Mouse (Mus musculus): ENCODE data around the gene Tmem231. TPM values are rescaled to one million over a fixed set of nuclear protein-coding genes. Genes with fewer than 3 reads are reported as not detected.

Gene Tmem231
- polyA plus RNA-seq, 1 experiment from 2014 or later: 3.9 TPM

DNA sequence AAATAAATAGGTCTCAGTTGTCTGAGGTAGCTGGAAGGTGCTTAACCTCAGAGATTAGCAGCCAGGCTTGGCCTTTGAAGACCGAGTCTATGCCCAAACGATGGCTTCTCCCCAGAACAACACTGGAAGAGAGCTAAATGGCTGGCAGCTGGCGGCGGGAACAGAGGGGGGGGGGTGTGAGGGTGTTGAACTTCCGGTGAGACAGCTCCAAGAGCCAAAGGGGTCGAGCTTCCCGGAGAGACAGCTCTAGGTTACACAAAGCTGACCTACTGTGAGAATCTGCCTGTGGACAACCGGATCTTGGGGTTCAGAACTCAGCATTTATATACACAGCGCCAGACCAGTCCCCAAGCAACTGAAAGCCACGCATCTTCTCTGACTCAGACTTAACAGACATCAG lies 35.1 kb downstream of the Tmem231 start:
- Histone ChIP-seq H3K4me3 (no peak overlapping the region), H3K9me3 (replicated peaks) (no peaks in the 10 kb centered on the region), H3K27me3 (no peaks in the 10 kb centered on the region), H3K4me1 (replicated peaks) (0 out of 2 replicates have a peak, but pooled peaks cover 3% of the 10 kb centered on the region), H3K36me3 (no peaks in the 10 kb centered on the region), H3K27ac (no peak overlapping the region), H3K4me2 (no peak overlapping the region), H3K9ac (no peak overlapping the region)
- no peak for ATAC-seq (replicated peaks; ENCODE audit: insufficient number of reproducible peaks, insufficient read depth, low FRiP score, low read depth)
- 40% methylated on average over 10 of the region's 10 CpGs for WGBS

DNA sequence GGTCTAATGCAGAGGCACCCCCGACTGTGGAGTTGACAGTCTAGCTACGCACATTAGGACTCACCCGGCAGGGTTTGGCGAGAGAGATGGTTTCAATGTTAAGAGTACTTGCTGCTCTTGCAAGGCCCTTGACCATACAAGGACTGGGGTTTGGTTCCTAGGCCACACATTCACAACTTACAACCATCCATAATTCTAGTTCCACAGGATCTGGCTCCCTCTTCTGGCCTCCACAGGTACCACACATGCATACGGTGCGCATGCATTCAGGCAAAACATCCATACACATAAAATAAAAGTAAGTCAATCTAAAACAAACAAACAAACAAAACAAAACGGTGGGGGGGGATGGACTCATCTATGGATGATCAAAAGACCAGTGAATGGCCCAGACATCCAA lies 38.7 kb downstream of the Tmem231 start:
- no peak overlapping the region for H3K9ac ChIP-seq
- H3K4me1 ChIP-seq (replicated peaks): peaks cover 12% of the 10 kb centered on the region
- H3K27ac ChIP-seq: no peak overlapping the region
- H3K9me3 ChIP-seq (replicated peaks): no peaks in the 10 kb centered on the region
- H3K27me3 ChIP-seq: peaks cover 25% of the 10 kb centered on the region
- 85% methylated on average over 7 of the region's 7 CpGs for WGBS
- no peak for ATAC-seq (replicated peaks; ENCODE audit: insufficient number of reproducible peaks, insufficient read depth, low FRiP score, low read depth)
- no peak overlapping the region for H3K4me3 ChIP-seq
- H3K4me2 ChIP-seq: no peak overlapping the region
- no peaks in the 10 kb centered on the region for H3K36me3 ChIP-seq

DNA sequence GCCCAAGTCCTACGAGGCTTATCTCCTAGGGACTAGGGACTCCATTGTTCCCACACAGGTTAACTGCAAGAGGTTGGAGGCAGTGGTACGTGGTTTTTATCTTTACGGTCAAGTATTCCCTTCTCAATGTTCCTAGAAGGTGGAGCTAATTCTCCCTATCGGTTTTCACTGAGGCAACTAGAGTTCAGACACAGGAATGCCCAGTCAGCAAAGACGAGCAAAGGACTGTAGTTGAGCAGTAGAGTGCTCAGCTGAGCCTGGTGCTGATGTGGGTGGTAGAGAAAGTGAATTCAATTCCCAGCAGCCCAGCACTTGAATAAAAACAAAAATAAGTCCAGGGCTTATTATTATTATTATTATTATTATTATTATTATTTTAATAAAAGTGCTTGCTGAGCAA lies 41.1 kb downstream of the Tmem231 start:
- H3K4me3 ChIP-seq: no peak overlapping the region
- H3K27me3 ChIP-seq: peaks cover 41% of the 10 kb centered on the region
- no peaks in the 10 kb centered on the region for H3K36me3 ChIP-seq
- H3K4me2 ChIP-seq: no peak overlapping the region
- ATAC-seq (replicated peaks; ENCODE audit: insufficient number of reproducible peaks, insufficient read depth, low FRiP score, low read depth): no peak
- H3K9ac ChIP-seq: no peak overlapping the region
- no peaks in the 10 kb centered on the region for H3K9me3 ChIP-seq (replicated peaks)
- 37% methylated on average over 5 of the region's 5 CpGs for WGBS
- peaks cover 19% of the 10 kb centered on the region for H3K4me1 ChIP-seq (replicated peaks)
- H3K27ac ChIP-seq: no peak overlapping the region

DNA sequence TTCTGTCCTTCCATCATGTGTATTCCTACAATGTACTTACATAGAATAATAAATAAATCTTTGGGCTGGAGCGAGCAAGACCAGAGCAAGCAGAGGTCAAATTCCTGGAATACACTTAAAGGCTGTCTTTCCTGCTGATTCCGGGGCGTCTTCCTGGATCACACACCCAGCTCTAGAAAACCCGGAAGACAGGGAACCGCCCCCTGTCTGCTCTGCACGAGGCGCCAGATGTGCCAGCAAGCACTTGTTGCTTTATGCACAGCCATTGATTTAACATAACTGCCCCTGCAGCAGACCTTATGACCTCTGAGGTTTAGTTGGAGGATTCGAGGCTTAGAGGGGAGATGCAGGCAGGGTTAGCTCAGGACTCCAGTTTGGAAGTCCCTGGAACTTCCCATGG lies 41.7 kb downstream of the Tmem231 start:
- peaks cover 19% of the 10 kb centered on the region for H3K4me1 ChIP-seq (replicated peaks)
- 28% methylated on average over 8 of the region's 8 CpGs for WGBS
- H3K4me2 ChIP-seq: no peak overlapping the region
- H3K9me3 ChIP-seq (replicated peaks): no peaks in the 10 kb centered on the region
- no peak overlapping the region for H3K4me3 ChIP-seq
- no peak overlapping the region for H3K27ac ChIP-seq
- no peak for ATAC-seq (replicated peaks; ENCODE audit: insufficient number of reproducible peaks, insufficient read depth, low FRiP score, low read depth)
- H3K9ac ChIP-seq: no peak overlapping the region
- no peaks in the 10 kb centered on the region for H3K36me3 ChIP-seq
- H3K27me3 ChIP-seq: peaks cover 41% of the 10 kb centered on the region

DNA sequence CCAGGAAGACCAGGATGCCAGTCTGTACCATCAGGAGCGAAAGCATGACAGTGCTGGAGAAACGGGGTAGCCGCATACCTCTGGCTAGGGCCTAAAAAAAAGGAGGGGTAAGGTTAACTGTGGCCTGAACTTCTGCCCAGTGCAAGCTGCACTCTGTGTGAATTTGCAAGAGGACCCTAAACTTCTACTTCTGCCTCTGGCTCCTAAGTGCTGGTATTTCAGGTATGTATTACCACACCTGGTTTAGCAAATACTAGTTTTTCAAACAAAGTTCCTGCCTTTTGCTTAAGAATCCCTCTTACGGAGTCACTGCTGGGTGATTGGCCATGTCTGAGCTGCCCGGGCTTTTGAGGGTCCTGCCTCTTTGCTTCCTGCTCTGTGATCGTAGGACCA lies 42.8 kb downstream of the Tmem231 start:
- no peak overlapping the region for H3K4me3 ChIP-seq
- peaks cover 19% of the 10 kb centered on the region for H3K4me1 ChIP-seq (replicated peaks)
- peaks cover 41% of the 10 kb centered on the region for H3K27me3 ChIP-seq
- no peak overlapping the region for H3K9ac ChIP-seq
- no peak overlapping the region for H3K27ac ChIP-seq
- no peak for ATAC-seq (replicated peaks; ENCODE audit: insufficient number of reproducible peaks, insufficient read depth, low FRiP score, low read depth)
- 53% methylated on average over 6 of the region's 6 CpGs for WGBS
- no peaks in the 10 kb centered on the region for H3K36me3 ChIP-seq
- no peak overlapping the region for H3K4me2 ChIP-seq
- H3K9me3 ChIP-seq (replicated peaks): no peaks in the 10 kb centered on the region

DNA sequence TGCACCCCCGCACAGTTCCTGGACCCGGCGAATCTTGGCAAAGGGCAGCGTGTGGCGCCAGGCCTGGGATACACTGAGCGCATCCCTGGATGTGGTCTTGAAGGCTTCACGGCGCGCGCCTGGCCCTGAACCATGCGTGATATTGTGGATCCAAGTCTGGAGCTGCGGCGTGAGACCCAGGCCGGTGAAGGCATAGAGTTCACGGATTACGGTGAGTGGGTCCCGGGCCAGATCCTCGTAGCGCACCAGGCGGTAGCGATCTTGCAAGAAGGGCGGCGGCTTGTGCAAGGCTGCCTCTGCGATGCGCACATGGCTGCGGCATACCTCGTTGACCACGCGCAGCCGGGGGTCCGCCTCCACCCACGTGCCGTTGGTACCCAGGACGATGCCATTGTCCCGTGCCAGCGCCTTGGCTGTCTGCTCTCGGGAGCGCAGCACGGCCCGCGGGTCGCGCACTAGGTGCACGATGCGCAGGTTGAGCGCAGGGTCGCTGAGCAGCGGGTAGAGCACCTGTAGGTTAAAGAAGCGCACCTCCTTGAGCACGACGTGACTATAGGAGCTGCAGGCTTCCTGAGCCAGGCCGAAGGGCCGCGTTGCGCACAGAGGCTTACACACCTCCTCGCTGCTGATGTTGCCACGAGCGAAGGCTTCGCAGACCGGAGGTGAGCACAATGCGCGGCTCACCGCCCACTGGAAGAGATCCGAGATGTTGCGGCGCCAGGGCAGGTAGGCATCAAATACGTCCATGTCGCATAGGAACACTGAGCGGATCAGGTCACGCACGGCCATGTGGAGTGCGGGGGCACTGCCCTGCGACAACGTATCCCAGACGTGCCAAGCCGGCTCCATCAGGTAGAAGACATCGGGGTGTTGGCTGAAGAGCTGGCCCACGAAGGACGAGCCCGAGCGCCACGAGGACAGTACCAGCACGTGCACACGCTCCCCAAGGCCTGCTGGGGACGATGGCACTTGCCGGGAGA lies 43.5 kb downstream of the Tmem231 start:
- no peak for ATAC-seq (replicated peaks; ENCODE audit: insufficient number of reproducible peaks, insufficient read depth, low FRiP score, low read depth)
- H3K36me3 ChIP-seq: no peaks in the 10 kb centered on the region
- H3K4me2 ChIP-seq: peak overlapping the region; percentile 34
- 12% methylated on average over 86 of the region's 86 CpGs for WGBS
- no peak overlapping the region for H3K9ac ChIP-seq
- H3K27me3 ChIP-seq: peaks cover 41% of the 10 kb centered on the region
- H3K4me1 ChIP-seq (replicated peaks): peaks cover 19% of the 10 kb centered on the region
- H3K9me3 ChIP-seq (replicated peaks): no peaks in the 10 kb centered on the region
- H3K4me3 ChIP-seq: peak overlapping the region; percentile 14
- no peak overlapping the region for H3K27ac ChIP-seq

DNA sequence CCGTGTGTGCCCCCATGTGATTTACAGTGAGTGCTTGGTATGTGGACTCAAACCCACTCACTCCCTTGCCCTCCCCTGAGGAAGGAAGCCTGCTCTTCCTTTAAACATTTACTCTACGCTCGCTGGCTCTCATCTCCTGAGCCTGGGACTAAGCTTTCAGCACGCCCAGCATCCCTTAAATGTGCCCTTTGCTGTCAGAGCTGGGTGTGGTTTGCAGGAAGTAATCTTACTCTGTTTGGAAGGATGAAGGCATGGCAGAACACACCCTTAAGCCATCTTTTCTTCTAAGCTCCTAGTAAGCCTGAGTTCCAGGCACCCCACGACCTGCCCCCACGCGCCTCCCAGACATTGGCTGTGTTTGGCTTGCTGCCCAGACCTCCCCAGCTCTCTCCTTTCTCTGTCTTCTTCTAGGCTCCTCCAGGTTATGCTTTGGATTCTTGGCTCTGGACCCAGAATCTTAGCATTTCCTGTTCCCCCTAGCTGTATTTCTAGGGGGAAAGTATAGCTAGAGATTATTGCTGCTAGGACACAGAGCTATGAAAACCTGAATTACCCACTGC lies 45.5 kb downstream of the Tmem231 start:
- Histone ChIP-seq H3K4me3 (no peak overlapping the region), H3K9me3 (replicated peaks) (no peaks in the 10 kb centered on the region), H3K36me3 (no peaks in the 10 kb centered on the region), H3K9ac (no peak overlapping the region), H3K27me3 (peaks cover 41% of the 10 kb centered on the region), H3K4me1 (replicated peaks) (peaks cover 19% of the 10 kb centered on the region), H3K4me2 (no peak overlapping the region), H3K27ac (no peak overlapping the region)
- 26% methylated on average over 7 of the region's 7 CpGs for WGBS
- no peak for ATAC-seq (replicated peaks; ENCODE audit: insufficient number of reproducible peaks, insufficient read depth, low FRiP score, low read depth)

DNA sequence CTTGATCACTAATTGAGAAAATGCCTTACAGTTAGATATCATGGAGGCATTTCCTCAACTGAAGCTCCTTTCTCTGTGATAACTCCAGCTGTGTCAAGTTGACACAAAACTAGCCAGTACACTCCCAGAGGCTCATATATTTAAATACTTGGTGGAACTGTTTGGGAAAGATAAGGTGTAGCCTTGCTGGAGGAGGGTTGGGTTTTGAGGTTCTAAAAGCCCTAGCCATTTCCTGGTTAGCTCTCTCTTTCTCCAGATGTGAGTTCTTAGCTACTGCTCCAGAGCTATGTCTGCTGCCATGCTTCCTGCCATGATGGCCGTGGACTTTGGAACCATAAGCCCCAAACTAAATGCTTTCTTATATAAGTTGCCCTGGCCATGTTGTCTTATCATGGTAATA lies 46.2 kb downstream of the Tmem231 start:
- Histone ChIP-seq H3K27ac (no peak overlapping the region), H3K9ac (no peak overlapping the region), H3K27me3 (peaks cover 41% of the 10 kb centered on the region), H3K4me2 (no peak overlapping the region), H3K36me3 (no peaks in the 10 kb centered on the region), H3K4me3 (no peak overlapping the region), H3K9me3 (replicated peaks) (no peaks in the 10 kb centered on the region), H3K4me1 (replicated peaks) (peaks cover 19% of the 10 kb centered on the region)
- WGBS: 78% methylated on average over 1 of the region's 1 CpGs
- ATAC-seq (replicated peaks; ENCODE audit: insufficient number of reproducible peaks, insufficient read depth, low FRiP score, low read depth): no peak

DNA sequence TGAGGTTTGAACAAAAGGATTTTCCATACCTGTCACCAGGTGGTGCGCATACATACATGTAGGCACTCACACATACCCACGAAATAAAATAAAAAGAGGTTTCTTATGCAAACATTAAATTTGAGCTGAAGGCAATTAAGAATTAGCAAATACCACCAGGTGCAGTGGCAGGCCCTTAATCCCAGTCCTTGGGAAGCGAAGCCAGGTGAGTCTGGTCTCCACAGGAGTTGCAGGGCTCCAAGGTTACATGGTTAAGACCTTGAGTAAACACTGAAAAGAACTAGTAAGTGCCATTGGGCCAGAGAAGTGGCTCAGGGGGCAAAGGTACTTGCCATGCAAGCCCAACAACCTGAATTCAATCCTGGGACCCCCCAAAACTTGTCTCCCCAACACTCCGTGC lies 50.1 kb downstream of the Tmem231 start:
- Histone ChIP-seq H3K36me3 (no peaks in the 10 kb centered on the region), H3K27ac (no peak overlapping the region), H3K9ac (no peak overlapping the region), H3K4me1 (replicated peaks) (peaks cover 5% of the 10 kb centered on the region; the same call in 1 of the 2 replicates), H3K4me2 (no peak overlapping the region), H3K4me3 (no peak overlapping the region), H3K9me3 (replicated peaks) (no peaks in the 10 kb centered on the region), H3K27me3 (peaks cover 5% of the 10 kb centered on the region; the same call in 1 of the 2 replicates)
- ATAC-seq (replicated peaks; ENCODE audit: insufficient number of reproducible peaks, insufficient read depth, low FRiP score, low read depth): no peak
- WGBS: 86% methylated on average over 4 of the region's 4 CpGs

DNA sequence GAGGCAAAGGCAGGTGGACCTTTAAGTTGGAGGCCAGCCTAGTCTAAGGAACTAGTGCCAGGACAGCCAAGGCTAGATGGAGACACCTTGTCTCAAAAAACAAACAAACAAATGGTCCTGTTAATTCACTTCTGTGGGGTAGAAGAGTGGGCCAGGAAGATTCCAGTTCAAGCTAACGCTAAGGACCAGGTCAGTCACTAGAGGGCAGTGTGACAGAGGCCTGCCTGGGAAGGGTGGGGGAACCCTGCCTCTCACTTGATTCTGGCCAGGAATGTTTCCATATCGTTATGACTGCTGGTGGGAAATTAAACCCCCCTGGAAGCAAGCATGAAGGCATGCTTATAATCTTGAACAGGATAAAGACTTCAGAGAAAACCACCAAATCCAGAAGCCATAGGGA lies 52.1 kb downstream of the Tmem231 start:
- WGBS: 4% methylated on average over 2 of the region's 2 CpGs
- H3K27ac ChIP-seq: no peak overlapping the region
- H3K27me3 ChIP-seq: no peaks in the 10 kb centered on the region
- no peaks in the 10 kb centered on the region for H3K36me3 ChIP-seq
- no peaks in the 10 kb centered on the region for H3K4me1 ChIP-seq (replicated peaks)
- no peak for ATAC-seq (replicated peaks; ENCODE audit: insufficient number of reproducible peaks, insufficient read depth, low FRiP score, low read depth)
- H3K9ac ChIP-seq: no peak overlapping the region
- no peak overlapping the region for H3K4me3 ChIP-seq
- H3K4me2 ChIP-seq: no peak overlapping the region
- H3K9me3 ChIP-seq (replicated peaks): no peaks in the 10 kb centered on the region

DNA sequence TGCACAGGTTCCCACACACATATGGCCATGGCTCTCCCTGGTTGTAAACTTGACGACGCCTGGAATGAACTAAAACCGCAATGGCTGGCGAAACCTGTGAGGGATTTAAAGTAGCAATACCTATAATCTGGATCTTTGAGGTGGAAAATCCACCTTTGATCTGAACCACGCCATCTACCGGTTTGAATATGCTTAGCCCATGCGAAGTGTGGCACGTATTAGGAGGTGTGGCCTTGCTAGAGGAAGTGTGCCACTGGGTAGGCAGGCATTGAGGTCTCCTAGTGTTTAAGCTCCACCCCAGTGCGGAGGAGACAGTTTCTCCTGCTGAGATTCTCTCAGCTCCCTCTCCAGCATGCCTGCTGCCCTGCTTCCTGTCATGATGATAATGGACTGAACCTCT lies 56.0 kb downstream of the Tmem231 start:
- 0 out of 2 replicates have a peak, but pooled peaks cover 3% of the 10 kb centered on the region for H3K4me1 ChIP-seq (replicated peaks)
- H3K9ac ChIP-seq: no peak overlapping the region
- 66% methylated on average over 9 of the region's 9 CpGs for WGBS
- ATAC-seq (replicated peaks; ENCODE audit: insufficient number of reproducible peaks, insufficient read depth, low FRiP score, low read depth): no peak
- H3K4me2 ChIP-seq: no peak overlapping the region
- no peaks in the 10 kb centered on the region for H3K36me3 ChIP-seq
- no peaks in the 10 kb centered on the region for H3K9me3 ChIP-seq (replicated peaks)
- no peak overlapping the region for H3K27ac ChIP-seq
- no peak overlapping the region for H3K4me3 ChIP-seq
- H3K27me3 ChIP-seq: no peaks in the 10 kb centered on the region

Measured in heart, embryonic 15.5 days (tissue).